Mouse (Mus musculus) intestine, embryonic 16.5 days (tissue): ENCODE results near the gene Cdnf. TPM values are rescaled to one million over a fixed set of nuclear protein-coding genes. Genes with fewer than 3 reads are reported as not detected.

ENCODE experiments used
- ATAC-seq: fragments of 200-750 bp; cut with Nextera tagmentation; 2 replicates; pipeline ENCODE4 v1.8.0; 2017; ENCODE audit warnings: moderate TSS enrichment, moderate library complexity
- H3K27ac ChIP-seq: fragments of 300-500 bp; sonication (generic); 2 replicates; pipeline ENCODE4 v1.5.1; 2014; ENCODE audit warnings: mild to moderate bottlenecking, low read length
- H3K27me3 ChIP-seq: fragments of 300-500 bp; sonication (generic); replicated peaks from 2 replicates; pipeline ENCODE4 v1.6.1; 2014; ENCODE audit warnings: low read length, control low read depth, mixed read lengths; ENCODE audit not compliant: control insufficient read depth, insufficient read depth
- H3K36me3 ChIP-seq: fragments of 300-500 bp; sonication (generic); 2 replicates; pipeline ENCODE4 v1.6.1; 2014; ENCODE audit warnings: low read length, control low read depth; ENCODE audit not compliant: control insufficient read depth, insufficient read depth
- H3K4me1 ChIP-seq: fragments of 300-500 bp; sonication (generic); 2 replicates; pipeline ENCODE4 v1.6.1; 2014; ENCODE audit warnings: low read length, control low read depth, mixed read lengths; ENCODE audit not compliant: control insufficient read depth, insufficient read depth
- H3K4me2 ChIP-seq: fragments of 300-500 bp; sonication (generic); 2 replicates; pipeline ENCODE4 v1.6.1; 2014; ENCODE audit warnings: low read depth, low read length, control low read depth
- H3K4me3 ChIP-seq: fragments of 300-500 bp; sonication (generic); 2 replicates; pipeline ENCODE4 v1.5.1; 2014; ENCODE audit warnings: mild to moderate bottlenecking, low read length
- H3K9ac ChIP-seq: fragments of 300-500 bp; sonication (generic); 2 replicates; pipeline ENCODE4 v1.6.1; 2014; ENCODE audit warnings: low read depth, low read length
- H3K9me3 ChIP-seq: fragments of 300-500 bp; sonication (generic); 2 replicates; pipeline ENCODE4 v1.6.1; 2016; ENCODE audit warnings: low read length, control low read depth; ENCODE audit not compliant: control insufficient read depth
- WGBS: fragments of 180-500 bp; shearing (Covaris S2); extraction: QIAGEN DNeasy Blood & Tissue Kit; methylation state at CpG from one replicate; pipeline ENCODE4 v1.1.7; 2014; 5-methylcytosine and 5-hydroxymethylcytosine counted together
- polyA plus RNA-seq: library from polyadenylated mRNA; unstranded; fragments of >200 nt; fragmentation: Nextera tagmentation; extraction: Ambion mirVana; gene quantifications from 2 replicates; pipeline ENCODE4 v1.2.1, GENCODE M21; 2015

The Cdnf gene
- polyA plus RNA-seq, 1 experiment from 2014 or later, result 0.32 TPM

DNA sequence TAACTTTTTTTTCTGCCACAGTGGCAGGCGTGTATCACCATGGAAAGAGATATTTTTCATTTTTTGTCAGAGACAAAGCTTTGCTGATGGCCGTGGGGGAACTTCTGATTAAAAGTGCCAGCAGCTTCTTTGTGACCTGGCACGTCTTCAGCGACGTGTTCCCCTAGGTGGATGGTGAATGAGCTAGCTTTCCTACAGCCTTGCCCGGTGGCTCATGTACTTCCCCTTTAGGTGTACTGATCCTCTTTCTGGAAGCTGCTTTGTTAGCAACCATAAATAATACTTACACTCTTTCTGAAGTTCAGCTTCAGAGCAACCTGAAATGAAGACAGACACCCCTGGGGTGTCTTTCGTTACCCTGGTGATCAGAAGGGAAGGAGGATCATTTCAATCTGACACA lies 61.1 kb downstream of the Cdnf start:
- Histone ChIP-seq H3K4me1 (no peaks in the 10 kb centered on the region), H3K4me3 (no peak overlapping the region), H3K27ac (no peak overlapping the region), H3K27me3 (no peaks in the 10 kb centered on the region), H3K9me3 (no peaks in the 10 kb centered on the region), H3K9ac (no peak overlapping the region), H3K36me3 (no peaks in the 10 kb centered on the region), H3K4me2 (no peak overlapping the region)
- ATAC-seq, result no peak
- WGBS, result 81% methylated on average over 7 of the region's 7 CpGs

DNA sequence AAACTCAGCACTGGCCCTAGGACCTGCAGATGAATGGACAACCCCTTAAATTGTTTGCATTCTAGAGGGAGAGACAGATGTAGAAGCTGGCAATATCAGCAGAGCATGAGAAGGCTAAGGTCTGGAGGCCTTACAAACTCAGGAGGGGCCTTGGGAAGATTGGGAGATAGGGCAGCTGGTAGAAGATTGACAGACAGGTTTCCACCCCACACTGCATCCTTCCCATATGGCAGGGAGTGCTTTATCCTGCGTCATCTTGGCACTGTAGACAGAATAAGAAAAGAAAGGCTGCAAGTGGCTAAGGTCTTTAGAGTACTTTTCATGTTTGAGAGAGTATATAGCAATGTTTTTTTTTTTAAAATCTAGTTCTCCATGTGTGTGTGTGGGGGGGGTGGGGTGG lies 62.3 kb downstream of the Cdnf start:
- H3K36me3 ChIP-seq, result no peaks in the 10 kb centered on the region
- H3K9ac ChIP-seq, result no peak overlapping the region
- H3K27me3 ChIP-seq, result no peaks in the 10 kb centered on the region
- no peak for ATAC-seq
- H3K4me1 ChIP-seq, result no peaks in the 10 kb centered on the region
- WGBS, result 74% methylated on average over 1 of the region's 1 CpGs
- no peaks in the 10 kb centered on the region for H3K9me3 ChIP-seq
- H3K4me3 ChIP-seq, result no peak overlapping the region
- no peak overlapping the region for H3K4me2 ChIP-seq
- H3K27ac ChIP-seq, result no peak overlapping the region

Other genes starting within 250 kb of the Cdnf start
- gene Nmt2, start 228.8 kb upstream of the Cdnf start, polyA plus RNA-seq, result 37.5 and 38.3 TPM in 2 replicates
- 23.0 and 24.2 TPM in 2 replicates for gene Rpp38, start 180.4 kb upstream of the Cdnf start, polyA plus RNA-seq
- gene Acbd7, start 176.9 kb upstream of the Cdnf start, polyA plus RNA-seq, result 1.2 and 1.5 TPM in 2 replicates
- not detected in 2 replicates for gene Olah, start 115.8 kb upstream of the Cdnf start, polyA plus RNA-seq
- 0.60 TPM in 1 of 2 replicates, not detected in the other for gene Meig1, start 90.4 kb upstream of the Cdnf start, polyA plus RNA-seq
- 5.9 and 8.1 TPM in 2 replicates for gene Dclre1c, start 88.9 kb upstream of the Cdnf start, polyA plus RNA-seq
- gene Suv39h2, start 38.0 kb upstream of the Cdnf start, polyA plus RNA-seq, result 6.8 and 8.3 TPM in 2 replicates
- 2.8 TPM in 2 replicates for gene Gm45902, start 240 bp upstream of the Cdnf start, polyA plus RNA-seq
- 85.3 and 96.4 TPM in 2 replicates for gene Hspa14, start 216 bp upstream of the Cdnf start, polyA plus RNA-seq
- 36.8 and 39.5 TPM in 2 replicates for gene Fam107b, start 57.5 kb downstream of the Cdnf start, polyA plus RNA-seq